Mouse (Mus musculus): ENCODE measurements around the gene Pgbd5. TPM values are rescaled to one million over a fixed set of nuclear protein-coding genes. Genes with fewer than 3 reads are reported as not detected.

The Pgbd5 gene
- total RNA-seq, 2 experiments from 2014 or later, result 0.15 to 0.50 TPM

- Histone ChIP-seq H3K4me3 (no peak overlapping the region), H3K27ac (no peak overlapping the region)
- intact Hi-C loops (cut with DNase I), result no loop called here
- DNase-seq, result no peak
- TF ChIP-seq CTCF (IDR thresholded peaks at IDR 0.05), result no peak
Measured at GRCm38 (mm10) chr8:124416646-124417045, 22.8 kb downstream of the Pgbd5 start.

- intact Hi-C loops (cut with DNase I), result no loop called here
- TF ChIP-seq CTCF (IDR thresholded peaks at IDR 0.05), result no peak
- H3K27ac ChIP-seq, result no peak overlapping the region
- no peak for DNase-seq
- H3K4me3 ChIP-seq, result no peak overlapping the region
Measured at GRCm38 (mm10) chr8:124415789-124416188, 23.7 kb downstream of the Pgbd5 start.

- Histone ChIP-seq H3K4me3 (no peak overlapping the region), H3K27ac (no peak overlapping the region)
- intact Hi-C loops (cut with DNase I), result no loop called here
- TF ChIP-seq CTCF (IDR thresholded peaks at IDR 0.05), result no peak
- no peak for DNase-seq
Measured at GRCm38 (mm10) chr8:124415002-124415401, 24.5 kb downstream of the Pgbd5 start.

GRCm38 (mm10) chr8:124413244-124413965 lies 26.1 kb downstream of the Pgbd5 start:
- no peak overlapping the region for H3K4me3 ChIP-seq
- intact Hi-C loops (cut with DNase I), result no loop called here
- no peak overlapping the region for H3K27ac ChIP-seq
- no peak for DNase-seq
- TF ChIP-seq CTCF (IDR thresholded peaks at IDR 0.05), result no peak

GRCm38 (mm10) chr8:124412496-124413243 lies 26.8 kb downstream of the Pgbd5 start:
- Histone ChIP-seq H3K4me3 (no peak overlapping the region), H3K27ac (no peak overlapping the region)
- TF ChIP-seq CTCF (IDR thresholded peaks at IDR 0.05), result no peak
- no peak for DNase-seq
- intact Hi-C loops (cut with DNase I), result no loop called here

GRCm38 (mm10) chr8:124404471-124405260 lies 34.8 kb downstream of the Pgbd5 start:
- intact Hi-C loops (cut with DNase I), result loop anchor here (5.0 to 10.0 kb wide), 2 partner anchors 100 to 168 kb away; no protein-coding TSS in a partner anchor
- Histone ChIP-seq H3K27ac (no peak overlapping the region), H3K4me3 (no peak overlapping the region)
- no peak for TF ChIP-seq CTCF (IDR thresholded peaks at IDR 0.05)
- DNase-seq, result no peak

GRCm38 (mm10) chr8:124403876-124404275 lies 35.6 kb downstream of the Pgbd5 start:
- Histone ChIP-seq H3K4me3 (no peak overlapping the region), H3K27ac (no peak overlapping the region)
- DNase-seq, result no peak
- intact Hi-C loops (cut with DNase I), result loop anchor here (5.0 to 10.0 kb wide), 2 partner anchors 101 to 168 kb away; no protein-coding TSS in a partner anchor
- peak; percentile 59 for TF ChIP-seq CTCF (IDR thresholded peaks at IDR 0.05)

- no peak overlapping the region for H3K4me3 ChIP-seq
- no peak for DNase-seq
- H3K27ac ChIP-seq, result no peak overlapping the region
- TF ChIP-seq CTCF (IDR thresholded peaks at IDR 0.05), result no peak
- intact Hi-C loops (cut with DNase I), result loop anchor here (10.0 kb wide), 1 partner anchor 275 kb away; no protein-coding TSS in a partner anchor
Measured at GRCm38 (mm10) chr8:124399403-124399861, 40.0 kb downstream of the Pgbd5 start.

- TF ChIP-seq CTCF (IDR thresholded peaks at IDR 0.05), result peak; percentile 60
- intact Hi-C loops (cut with DNase I), result loop anchor here (10.0 kb wide), 1 partner anchor 276 kb away; no protein-coding TSS in a partner anchor
- DNase-seq, result peak; percentile 31
- Histone ChIP-seq H3K27ac (no peak overlapping the region), H3K4me3 (no peak overlapping the region)
Measured at GRCm38 (mm10) chr8:124398843-124399402, 40.5 kb downstream of the Pgbd5 start.

- TF ChIP-seq CTCF (IDR thresholded peaks at IDR 0.05), result no peak
- H3K4me3 ChIP-seq, result no peak overlapping the region
- DNase-seq, result no peak
- H3K27ac ChIP-seq, result no peak overlapping the region
- intact Hi-C loops (cut with DNase I), result loop anchor here (10.0 kb wide), 1 partner anchor 277 kb away; no protein-coding TSS in a partner anchor
Measured at GRCm38 (mm10) chr8:124397321-124398065, 42.0 kb downstream of the Pgbd5 start.

GRCm38 (mm10) chr8:124396531-124396930 lies 42.9 kb downstream of the Pgbd5 start:
- intact Hi-C loops (cut with DNase I), result loop anchor here (10.0 kb wide), 1 partner anchor 278 kb away; no protein-coding TSS in a partner anchor
- H3K27ac ChIP-seq, result no peak overlapping the region
- no peak for DNase-seq
- no peak overlapping the region for H3K4me3 ChIP-seq
- TF ChIP-seq CTCF (IDR thresholded peaks at IDR 0.05), result no peak

All from gastrocnemius, adult 2 months (tissue).